Mouse (Mus musculus) hindbrain, embryonic 16.5 days (tissue): ENCODE measurements around the gene C9orf72. TPM values are rescaled to one million over a fixed set of nuclear protein-coding genes. Genes with fewer than 3 reads are reported as not detected.

ENCODE experiments used
- ATAC-seq: fragments of 200-750 bp; cut with Nextera tagmentation; 2 replicates; pipeline ENCODE4 v1.8.0; 2017; ENCODE audit warnings: moderate TSS enrichment, moderate library complexity
- H3K27ac ChIP-seq: fragments of 300-500 bp; sonication (generic); 2 replicates; pipeline ENCODE4 v1.5.1; 2014; ENCODE audit warnings: low read depth, mild to moderate bottlenecking, control low read depth, low read length, moderate library complexity
- H3K27me3 ChIP-seq: fragments of 300-500 bp; sonication (generic); replicated peaks from 2 replicates; pipeline ENCODE4 v1.6.1; 2014; ENCODE audit warnings: low read length; ENCODE audit not compliant: control insufficient read depth, insufficient read depth
- H3K36me3 ChIP-seq: fragments of 300-500 bp; sonication (generic); 2 replicates; pipeline ENCODE4 v1.6.1; 2014; ENCODE audit warnings: mild to moderate bottlenecking, low read length, moderate library complexity, mixed read lengths; ENCODE audit not compliant: control insufficient read depth, insufficient read depth
- H3K4me1 ChIP-seq: fragments of 300-500 bp; sonication (generic); 2 replicates; pipeline ENCODE4 v1.6.1; 2014; ENCODE audit warnings: low read depth, low read length; ENCODE audit not compliant: control insufficient read depth, insufficient read depth
- H3K4me2 ChIP-seq: fragments of 300-500 bp; sonication (generic); 2 replicates; pipeline ENCODE4 v1.6.1; 2014; ENCODE audit warnings: mild to moderate bottlenecking, low read length, control low read depth, moderate library complexity
- H3K4me3 ChIP-seq: fragments of 300-500 bp; sonication (generic); 2 replicates; pipeline ENCODE4 v1.5.1; 2014; ENCODE audit warnings: mild to moderate bottlenecking, low read length, control low read depth, moderate library complexity
- H3K9ac ChIP-seq: fragments of 300-500 bp; sonication (generic); 2 replicates; pipeline ENCODE4 v1.6.1; 2014; ENCODE audit warnings: low read depth, mild to moderate bottlenecking, control low read depth, low read length, moderate library complexity
- H3K9me3 ChIP-seq: fragments of 300-500 bp; sonication (generic); 2 replicates; pipeline ENCODE4 v1.6.1; 2014; ENCODE audit warnings: mild to moderate bottlenecking, low read length, moderate library complexity; ENCODE audit not compliant: control insufficient read depth
- WGBS: fragments of 180-500 bp; shearing (Covaris S2); extraction: QIAGEN DNeasy Blood & Tissue Kit; methylation state at CpG from one replicate; pipeline ENCODE4 v1.1.7; 2014; 5-methylcytosine and 5-hydroxymethylcytosine counted together
- polyA plus RNA-seq: library from polyadenylated mRNA; unstranded; fragments of >200 nt; fragmentation: Nextera tagmentation; extraction: Ambion mirVana; gene quantifications from 2 replicates; pipeline ENCODE4 v1.2.1, GENCODE M21; 2015

Gene C9orf72
- polyA plus RNA-seq, 1 experiment from 2014 or later = 42.6 TPM

DNA sequence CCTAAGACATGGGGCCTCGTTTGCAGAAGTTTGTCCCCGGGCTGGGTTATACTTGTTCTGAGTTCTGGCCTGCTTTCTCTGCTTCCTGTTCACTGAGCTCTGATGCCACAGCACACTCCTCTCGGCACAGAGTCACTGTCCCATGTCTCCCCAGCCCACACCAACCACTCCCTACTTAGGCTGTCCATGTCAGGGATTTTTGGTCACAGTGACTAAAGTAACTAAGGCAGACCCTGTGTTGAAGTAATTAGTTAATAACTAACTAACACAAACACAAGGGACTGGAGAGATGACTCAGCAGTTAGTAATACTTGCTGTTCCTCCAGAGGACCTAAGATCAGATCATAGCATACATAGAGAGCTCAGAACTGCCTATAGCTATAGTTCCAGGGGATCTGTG, 60.0 kb downstream of the C9orf72 start:
- H3K4me1 ChIP-seq = no peaks in the 10 kb centered on the region
- no peak overlapping the region for H3K27ac ChIP-seq
- H3K4me3 ChIP-seq = no peak overlapping the region
- no peaks in the 10 kb centered on the region for H3K36me3 ChIP-seq
- no peaks in the 10 kb centered on the region for H3K9me3 ChIP-seq
- ATAC-seq = no peak
- 76% methylated on average over 3 of the region's 3 CpGs for WGBS
- no peak overlapping the region for H3K4me2 ChIP-seq
- no peaks in the 10 kb centered on the region for H3K27me3 ChIP-seq
- no peak overlapping the region for H3K9ac ChIP-seq

DNA sequence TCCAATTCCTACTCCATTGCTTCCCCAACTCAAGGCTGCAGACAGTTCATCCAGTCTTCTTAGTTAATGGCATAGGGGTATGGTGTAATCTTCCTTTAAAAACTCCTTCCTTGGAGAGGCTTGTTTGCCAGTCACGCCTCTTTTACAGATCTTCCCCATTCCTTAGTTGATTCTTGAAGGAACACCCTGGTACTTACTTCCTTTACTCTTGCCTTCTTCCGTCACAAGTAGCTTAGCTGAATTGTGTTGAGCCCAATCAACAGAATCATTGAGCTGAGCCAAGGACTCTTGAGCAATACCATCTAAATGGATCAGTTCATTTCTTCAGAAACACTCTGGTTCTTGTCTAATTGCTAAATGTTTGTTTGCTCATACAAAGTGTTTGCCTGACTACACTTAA, 60.7 kb downstream of the C9orf72 start:
- Histone ChIP-seq H3K36me3 (no peaks in the 10 kb centered on the region), H3K9me3 (no peaks in the 10 kb centered on the region), H3K27ac (no peak overlapping the region), H3K4me1 (no peaks in the 10 kb centered on the region), H3K27me3 (no peaks in the 10 kb centered on the region), H3K4me2 (no peak overlapping the region), H3K9ac (no peak overlapping the region), H3K4me3 (no peak overlapping the region)
- 93% methylated on average over 2 of the region's 2 CpGs for WGBS
- no peak for ATAC-seq

DNA sequence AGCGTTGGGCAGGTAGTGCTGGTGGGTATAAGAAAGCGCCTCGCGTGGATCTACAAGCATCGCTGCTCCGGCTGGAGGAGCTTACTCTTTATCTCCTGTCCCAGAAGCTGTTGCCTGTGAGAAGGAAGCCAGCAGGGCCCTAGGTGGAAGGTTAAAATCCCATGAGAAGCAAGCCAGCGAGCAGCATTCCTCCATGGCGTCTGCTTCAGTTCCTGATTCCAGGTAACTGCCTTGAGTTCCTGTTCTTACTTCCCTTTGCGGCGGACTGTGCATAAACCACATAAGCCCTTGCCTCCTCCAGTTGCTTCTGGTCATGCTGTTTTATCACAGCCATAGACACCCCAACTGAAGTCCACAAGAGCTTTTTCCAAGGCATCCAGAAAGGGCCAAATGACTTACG, 68.2 kb downstream of the C9orf72 start:
- WGBS = 70% methylated on average over 11 of the region's 11 CpGs
- Histone ChIP-seq H3K4me2 (peak overlapping the region; percentile 95), H3K36me3 (no peaks in the 10 kb centered on the region)

DNA sequence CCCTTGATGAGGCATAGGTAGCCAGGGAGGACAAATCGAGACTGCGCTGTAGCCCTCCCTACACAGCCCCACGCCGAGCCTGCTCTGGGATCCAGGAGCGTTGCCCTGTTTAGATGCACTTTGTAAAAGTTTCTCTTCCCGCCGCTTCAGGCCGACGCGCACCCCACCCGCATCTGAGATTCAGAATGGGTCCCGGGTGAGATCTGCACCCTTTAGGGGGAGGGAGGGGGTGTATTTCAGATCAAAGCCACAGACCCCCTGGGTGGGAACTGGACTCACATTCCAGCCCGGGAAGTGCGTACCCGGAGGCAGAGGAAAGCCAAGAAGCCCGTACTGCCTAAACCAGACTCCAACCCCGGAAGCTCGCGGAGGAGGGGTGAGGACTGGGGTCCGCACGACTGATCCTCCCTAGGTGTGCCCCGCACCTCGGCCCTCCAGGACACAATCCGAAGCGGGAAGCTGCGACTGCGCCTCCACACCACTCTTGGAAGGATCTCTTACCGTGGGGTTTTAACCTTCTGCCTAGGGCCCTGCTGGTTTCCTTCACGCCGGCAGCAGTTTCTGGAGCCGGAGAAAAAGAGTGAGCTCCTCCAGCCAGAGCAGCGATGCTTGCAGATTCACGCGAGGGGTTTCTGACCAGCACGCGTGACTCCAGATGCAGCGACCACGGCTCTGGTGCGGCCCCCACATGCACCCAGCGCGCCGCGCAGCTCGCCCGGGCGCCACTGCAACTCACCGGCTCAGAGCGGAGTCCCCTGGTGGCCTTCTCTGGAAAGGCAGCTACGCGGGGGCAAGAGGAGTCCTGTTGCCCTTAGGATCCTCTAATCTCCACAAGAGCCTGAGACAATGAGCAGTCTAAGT, 69.0 kb downstream of the C9orf72 start, which contains the start of gene Mob3b:
TSS of gene Mob3b (minus strand) at position 734 of the 861 bp plus-strand sequence.
- Histone ChIP-seq H3K4me1 (peaks cover 11% of the 10 kb centered on the region), H3K27ac (peak within 1 kb of the TSS; percentile 46), H3K36me3 (no peaks in the 10 kb centered on the region), H3K27me3 (no peaks in the 10 kb centered on the region), H3K4me3 (peak within 1 kb of the TSS; percentile 53), H3K9ac (peak within 1 kb of the TSS; percentile 70), H3K9me3 (no peaks in the 10 kb centered on the region), H3K4me2 (peak within 1 kb of the TSS; percentile 95)
- WGBS = 1% methylated on average over 47 of the region's 50 CpGs
- ATAC-seq = peak; percentile 90

More for the DNA sequence above, 68.2 kb downstream of the C9orf72 start:
- H3K4me1 ChIP-seq = peaks cover 11% of the 10 kb centered on the region
- no peak overlapping the region for H3K9ac ChIP-seq
- H3K9me3 ChIP-seq = no peaks in the 10 kb centered on the region
- H3K27ac ChIP-seq = no peak overlapping the region
- H3K4me3 ChIP-seq = no peak overlapping the region; the same call in 1 of the 2 replicates
- ATAC-seq = no peak
- no peaks in the 10 kb centered on the region for H3K27me3 ChIP-seq

DNA sequence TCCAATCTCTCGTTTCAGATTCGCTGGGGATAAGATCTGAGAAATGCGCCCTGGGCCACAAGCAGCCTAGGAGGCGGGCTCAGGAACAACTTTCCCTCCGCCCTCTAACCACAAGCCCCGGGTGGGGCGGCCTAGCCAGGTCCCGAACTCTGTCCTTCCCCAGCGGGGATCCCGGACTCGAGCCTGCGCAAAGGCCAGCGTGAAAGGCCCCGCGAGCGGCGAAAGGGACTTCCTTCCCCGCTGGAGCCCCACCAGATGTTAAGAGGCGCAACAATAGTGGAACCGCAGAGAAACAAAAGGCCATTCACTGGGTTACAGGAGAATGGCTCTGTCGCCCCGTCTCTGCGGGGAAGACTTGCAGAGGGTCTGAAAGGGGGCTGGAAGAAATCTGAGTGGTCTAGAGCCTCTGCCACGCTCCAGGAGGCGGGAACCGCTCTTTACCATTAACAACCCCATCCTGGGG, 69.8 kb downstream of the C9orf72 start:
- peak overlapping the region; percentile 44; the same call in 1 of the 2 replicates for H3K27ac ChIP-seq
- no peaks in the 10 kb centered on the region for H3K9me3 ChIP-seq
- H3K4me2 ChIP-seq = peak overlapping the region; percentile 95
- peak overlapping the region; percentile 53 for H3K4me3 ChIP-seq
- under 1% methylated on average over 26 of the region's 26 CpGs for WGBS
- ATAC-seq = peak; percentile 72
- H3K36me3 ChIP-seq = no peaks in the 10 kb centered on the region
- H3K27me3 ChIP-seq = no peaks in the 10 kb centered on the region
- peaks cover 11% of the 10 kb centered on the region for H3K4me1 ChIP-seq
- peak overlapping the region; percentile 57 for H3K9ac ChIP-seq

DNA sequence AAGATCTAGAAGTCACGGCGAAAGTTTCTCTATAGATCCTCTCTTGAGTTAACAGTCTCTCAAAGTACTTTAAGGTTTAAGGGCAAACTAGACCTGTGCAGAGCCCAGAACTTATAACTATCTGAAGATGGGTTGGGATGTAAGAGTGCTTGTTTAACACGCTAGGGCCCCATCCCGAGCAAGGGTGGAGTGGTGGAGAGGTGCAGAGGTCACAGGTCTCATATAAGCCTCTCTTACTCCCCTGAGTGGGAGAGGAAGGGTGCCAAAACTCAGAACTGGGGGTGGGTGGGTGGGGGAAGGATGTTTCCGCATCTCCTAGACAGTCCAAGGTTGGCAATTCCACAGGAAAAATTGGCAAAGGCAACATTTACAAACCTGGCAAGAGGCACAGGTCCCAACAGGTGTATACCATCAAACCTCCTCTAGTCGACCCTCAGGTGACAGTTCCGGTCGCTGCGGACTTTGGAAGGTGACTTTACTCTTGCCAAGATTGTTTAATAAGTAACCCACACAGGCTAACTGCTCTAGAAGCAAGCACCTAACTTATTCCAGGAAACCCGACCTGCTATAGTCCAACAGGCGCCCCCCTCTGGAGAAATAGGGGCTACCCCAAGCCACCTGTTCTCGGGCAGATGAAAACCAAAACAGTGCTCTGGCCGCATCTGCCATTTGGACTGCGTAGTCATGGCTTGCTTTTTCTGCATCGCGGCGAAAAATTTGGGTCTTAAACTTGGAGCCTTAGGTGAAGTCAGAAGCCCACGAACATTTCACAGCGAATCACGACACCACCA, 70.6 kb downstream of the C9orf72 start:
- no peak overlapping the region for H3K27ac ChIP-seq
- peak overlapping the region; percentile 53 for H3K4me3 ChIP-seq
- H3K9me3 ChIP-seq = no peaks in the 10 kb centered on the region
- no peaks in the 10 kb centered on the region for H3K27me3 ChIP-seq
- 22% methylated on average over 20 of the region's 20 CpGs for WGBS
- ATAC-seq = no peak
- peaks cover 11% of the 10 kb centered on the region for H3K4me1 ChIP-seq
- no peaks in the 10 kb centered on the region for H3K36me3 ChIP-seq
- peak overlapping the region; percentile 95 for H3K4me2 ChIP-seq
- H3K9ac ChIP-seq = 0 out of 2 replicates have a peak overlapping the region, but pooled peaks have one; percentile 57

DNA sequence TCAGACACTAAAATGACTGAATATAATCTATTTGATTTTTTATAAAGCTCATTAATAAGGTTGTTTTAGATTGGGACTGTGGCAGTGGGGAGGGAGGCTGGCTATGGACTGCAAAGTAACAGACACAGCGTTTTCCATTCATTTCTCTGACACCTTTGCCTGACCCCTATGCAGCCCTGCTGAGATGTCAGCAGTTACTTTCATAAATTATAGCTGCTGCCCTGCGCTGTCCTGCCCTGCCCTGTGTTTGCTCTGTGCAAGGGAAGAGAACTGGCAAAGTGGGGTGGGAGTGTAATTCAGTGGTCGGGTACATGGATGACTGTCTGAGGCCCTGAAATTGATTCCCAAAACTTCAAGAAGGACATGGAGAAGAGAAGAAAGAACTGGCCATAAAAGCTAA, 71.9 kb downstream of the C9orf72 start:
- ATAC-seq = no peak

DNA sequence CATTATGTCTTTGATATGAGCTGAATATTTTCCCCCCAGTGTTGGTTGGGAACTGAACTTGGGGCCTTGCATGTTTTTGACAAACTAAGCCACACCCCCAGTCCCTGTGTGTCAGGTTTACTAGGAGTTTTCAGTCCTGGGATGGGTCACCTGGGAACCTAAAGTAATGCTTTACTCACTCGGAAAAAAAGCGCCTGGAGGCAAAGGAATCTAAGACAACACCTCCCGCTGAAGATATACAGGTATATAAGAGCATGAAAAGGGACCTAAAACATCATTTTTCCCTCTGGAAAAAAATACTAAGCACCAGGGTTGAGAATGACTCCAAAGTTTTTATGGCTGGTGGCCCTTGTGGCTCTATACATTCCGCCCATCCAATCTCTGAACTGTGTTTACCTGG, 74.2 kb downstream of the C9orf72 start, which contains the start of gene Ifnk:
TSS of gene Ifnk (plus strand) at position 301 of the 400 bp plus-strand sequence.
- Histone ChIP-seq H3K9ac (no peak within 1 kb of the TSS), H3K27ac (no peak within 1 kb of the TSS), H3K4me2 (no peak within 1 kb of the TSS), H3K27me3 (no peaks in the 10 kb centered on the region), H3K4me3 (no peak within 1 kb of the TSS), H3K36me3 (no peaks in the 10 kb centered on the region), H3K9me3 (no peaks in the 10 kb centered on the region), H3K4me1 (peaks cover 10% of the 10 kb centered on the region)
- no peak for ATAC-seq
- WGBS = 86% methylated on average over 4 of the region's 4 CpGs

More for the DNA sequence above, 71.9 kb downstream of the C9orf72 start:
- H3K4me2 ChIP-seq = no peak overlapping the region
- H3K4me1 ChIP-seq = peaks cover 11% of the 10 kb centered on the region
- no peak overlapping the region for H3K4me3 ChIP-seq
- no peak overlapping the region for H3K9ac ChIP-seq
- no peaks in the 10 kb centered on the region for H3K9me3 ChIP-seq
- H3K27ac ChIP-seq = no peak overlapping the region
- H3K27me3 ChIP-seq = no peaks in the 10 kb centered on the region
- no peaks in the 10 kb centered on the region for H3K36me3 ChIP-seq
- WGBS = 27% methylated on average over 3 of the region's 3 CpGs

DNA sequence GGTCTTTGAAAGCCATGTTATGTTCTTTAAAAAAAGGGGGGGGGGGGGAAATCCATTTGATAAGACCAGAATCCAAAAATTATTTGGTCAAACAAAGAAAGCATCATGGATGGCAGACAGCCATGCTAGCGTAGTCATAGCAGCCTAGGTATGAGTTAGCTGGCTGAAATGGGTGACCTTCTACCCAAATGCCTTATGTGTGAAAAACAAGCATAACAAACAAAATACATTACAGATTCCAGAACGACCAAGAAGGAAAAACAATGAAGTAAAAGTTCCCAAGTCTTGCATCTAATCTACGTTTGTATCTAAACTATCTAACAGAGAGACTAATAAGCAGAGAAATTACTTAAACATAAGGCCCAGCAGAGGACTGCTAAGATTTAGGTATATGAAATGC, 75.3 kb downstream of the C9orf72 start:
- no peaks in the 10 kb centered on the region for H3K36me3 ChIP-seq
- H3K27me3 ChIP-seq = no peaks in the 10 kb centered on the region
- no peaks in the 10 kb centered on the region for H3K4me1 ChIP-seq
- 84% methylated on average over 3 of the region's 3 CpGs for WGBS
- no peak overlapping the region for H3K4me2 ChIP-seq
- no peak overlapping the region for H3K4me3 ChIP-seq
- no peaks in the 10 kb centered on the region for H3K9me3 ChIP-seq
- ATAC-seq = no peak
- no peak overlapping the region for H3K27ac ChIP-seq
- no peak overlapping the region for H3K9ac ChIP-seq
